Mouse (Mus musculus) stomach, postnatal 0 days (tissue): ENCODE measurements around the gene Ncan. TPM values are rescaled to one million over a fixed set of nuclear protein-coding genes. Genes with fewer than 3 reads are reported as not detected.

ENCODE experiments used
- ATAC-seq: fragments of 200-750 bp; cut with Nextera tagmentation; 2 replicates; pipeline ENCODE4 v1.8.0; 2017; ENCODE audit not compliant: low FRiP score, low TSS enrichment
- DNase-seq: peaks from one replicate; pipeline ENCODE4 v3.0.0-alpha.2; 2016; ENCODE audit warnings: low spot score
- H3K27ac ChIP-seq: fragments of 300-500 bp; sonication (generic); replicated peaks from 2 replicates; pipeline ENCODE4 v1.5.1; 2014; ENCODE audit warnings: mild to moderate bottlenecking, control low read depth
- H3K27me3 ChIP-seq: fragments of 300-500 bp; sonication (generic); 2 replicates; pipeline ENCODE4 v1.6.1; 2014; ENCODE audit warnings: low read length; ENCODE audit not compliant: control insufficient read depth, insufficient read depth
- H3K36me3 ChIP-seq: fragments of 300-500 bp; sonication (generic); 2 replicates; pipeline ENCODE4 v1.6.1; 2014; ENCODE audit warnings: low read length, mixed read lengths; ENCODE audit not compliant: control insufficient read depth, insufficient read depth
- H3K4me1 ChIP-seq: fragments of 300-500 bp; sonication (generic); replicated peaks from 2 replicates; pipeline ENCODE4 v1.6.1; 2014; ENCODE audit warnings: antibody characterized with exemption; ENCODE audit not compliant: control insufficient read depth, insufficient read depth
- H3K4me2 ChIP-seq: fragments of 300-500 bp; sonication (generic); replicated peaks from 2 replicates; pipeline ENCODE4 v1.6.1; 2014; ENCODE audit warnings: low read depth, mild to moderate bottlenecking, control low read depth, moderate library complexity
- H3K4me3 ChIP-seq: fragments of 300-500 bp; sonication (generic); 2 replicates; pipeline ENCODE4 v1.5.1; 2014; ENCODE audit warnings: low read depth, low read length, control low read depth
- H3K9ac ChIP-seq: fragments of 300-500 bp; sonication (generic); 2 replicates; pipeline ENCODE4 v1.6.1; 2014; ENCODE audit warnings: mild to moderate bottlenecking, low read length, control low read depth, mixed read lengths
- H3K9me3 ChIP-seq: fragments of 300-500 bp; sonication (generic); 2 replicates; pipeline ENCODE4 v1.6.1; 2016; ENCODE audit warnings: low read length; ENCODE audit not compliant: control insufficient read depth
- CTCF ChIP-seq: IDR thresholded peaks from 2 replicates; pipeline ENCODE4 v1.5.1; 2016; ENCODE audit warnings: antibody characterized with exemption, low read depth, mild to moderate bottlenecking, moderate library complexity
- EP300 ChIP-seq: optimal IDR thresholded peaks from 2 replicates; pipeline ENCODE3; 2016; ENCODE audit warnings: antibody characterized with exemption
- WGBS: fragments of 180-500 bp; shearing (Covaris S2); extraction: QIAGEN DNeasy Blood & Tissue Kit; methylation state at CpG from one replicate; pipeline ENCODE4 v1.1.7; 2014; 5-methylcytosine and 5-hydroxymethylcytosine counted together
- polyA plus RNA-seq: library from polyadenylated mRNA; unstranded; fragments of >200 nt; fragmentation: Nextera tagmentation; extraction: Ambion mirVana; gene quantifications from 2 replicates; pipeline ENCODE4 v1.2.1, GENCODE M21; 2015

The Ncan gene
- polyA plus RNA-seq, 1 experiment from 2014 or later: 0.17 TPM

DNA sequence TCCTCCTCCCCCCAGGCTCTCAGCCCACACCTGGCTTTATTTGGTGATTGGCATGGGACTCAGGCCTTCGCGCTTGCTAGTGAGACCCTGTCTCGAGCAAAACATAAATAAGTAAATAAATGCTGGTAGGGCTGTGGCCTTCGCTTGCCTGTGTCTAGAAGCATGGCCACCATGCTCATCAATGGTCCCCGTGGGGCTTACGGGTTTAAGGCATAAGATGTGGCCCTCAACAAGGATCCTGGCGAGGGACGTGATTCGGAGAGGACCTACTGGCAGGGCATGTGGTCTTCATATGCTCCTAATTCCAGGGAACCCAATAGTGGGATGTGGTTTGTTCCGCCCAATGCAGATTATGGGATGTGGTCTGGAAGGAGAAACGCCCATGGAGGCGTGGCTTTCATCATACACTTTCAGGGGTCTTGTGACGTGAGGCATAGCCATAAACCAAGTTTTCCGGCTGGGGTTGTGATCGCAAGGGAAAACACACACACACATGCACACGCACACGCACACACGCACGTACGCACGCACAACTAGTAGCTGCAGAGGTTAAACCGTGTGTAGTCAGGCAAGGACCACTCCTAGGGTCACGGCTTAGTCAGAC lies 9.4 kb downstream of the Ncan start:
- Histone ChIP-seq H3K4me3 (no peak overlapping the region), H3K4me1 (no peaks in the 10 kb centered on the region), H3K4me2 (no peak overlapping the region), H3K27me3 (peaks cover 13% of the 10 kb centered on the region; the same call in 1 of the 2 replicates), H3K27ac (no peak overlapping the region), H3K9me3 (no peaks in the 10 kb centered on the region), H3K9ac (no peak overlapping the region), H3K36me3 (no peaks in the 10 kb centered on the region)
- 48% methylated on average over 23 of the region's 23 CpGs for WGBS
- DNase-seq (no peak), ATAC-seq (peak; percentile 57; the same call in 1 of the 2 replicates)
- TF ChIP-seq EP300 (no peak), CTCF (no peak)

GRCm38 (mm10) chr8:70110451-70110850 lies 10.2 kb downstream of the Ncan start:
- Histone ChIP-seq H3K9ac (no peak overlapping the region), H3K9me3 (no peaks in the 10 kb centered on the region), H3K4me3 (no peak overlapping the region), H3K27me3 (peaks cover 13% of the 10 kb centered on the region; the same call in 1 of the 2 replicates), H3K4me1 (no peaks in the 10 kb centered on the region), H3K36me3 (no peaks in the 10 kb centered on the region), H3K27ac (no peak overlapping the region), H3K4me2 (no peak overlapping the region)
- 74% methylated on average over 2 of the region's 2 CpGs for WGBS
- ATAC-seq: no peak
- TF ChIP-seq EP300 (no peak), CTCF (no peak)
- no peak for DNase-seq

- no peak overlapping the region for H3K4me2 ChIP-seq
- no peak overlapping the region for H3K27ac ChIP-seq
- 71% methylated on average over 7 of the region's 7 CpGs for WGBS
- H3K4me1 ChIP-seq: no peaks in the 10 kb centered on the region
- no peak for TF ChIP-seq CTCF
- TF ChIP-seq EP300: no peak
- H3K27me3 ChIP-seq: no peaks in the 10 kb centered on the region
- H3K9me3 ChIP-seq: no peaks in the 10 kb centered on the region
- H3K36me3 ChIP-seq: no peaks in the 10 kb centered on the region
- H3K4me3 ChIP-seq: no peak overlapping the region
- ATAC-seq: no peak
- no peak for DNase-seq
- no peak overlapping the region for H3K9ac ChIP-seq
Observed at GRCm38 (mm10) chr8:70104922-70105321, 15.8 kb downstream of the Ncan start.

- no peaks in the 10 kb centered on the region for H3K9me3 ChIP-seq
- TF ChIP-seq CTCF (peak; percentile 77), EP300 (no peak)
- no peak overlapping the region for H3K4me3 ChIP-seq
- DNase-seq: peak; percentile 41
- WGBS: 16% methylated on average over 6 of the region's 6 CpGs
- peak; percentile 63; the same call in 1 of the 2 replicates for ATAC-seq
- no peak overlapping the region for H3K9ac ChIP-seq
- no peak overlapping the region for H3K4me2 ChIP-seq
- H3K27me3 ChIP-seq: no peaks in the 10 kb centered on the region
- H3K27ac ChIP-seq: no peak overlapping the region
- no peaks in the 10 kb centered on the region for H3K36me3 ChIP-seq
- no peaks in the 10 kb centered on the region for H3K4me1 ChIP-seq
Observed at GRCm38 (mm10) chr8:70104506-70104905, 16.2 kb downstream of the Ncan start.

GRCm38 (mm10) chr8:70100241-70100640 lies 20.4 kb downstream of the Ncan start:
- no peak overlapping the region for H3K9ac ChIP-seq
- ATAC-seq: no peak
- no peaks in the 10 kb centered on the region for H3K27me3 ChIP-seq
- no peak for TF ChIP-seq EP300
- no peak for TF ChIP-seq CTCF
- 78% methylated on average over 8 of the region's 8 CpGs for WGBS
- H3K36me3 ChIP-seq: no peaks in the 10 kb centered on the region
- no peaks in the 10 kb centered on the region for H3K4me1 ChIP-seq
- H3K4me2 ChIP-seq: no peak overlapping the region
- no peak overlapping the region for H3K27ac ChIP-seq
- no peak overlapping the region for H3K4me3 ChIP-seq
- no peak for DNase-seq
- no peaks in the 10 kb centered on the region for H3K9me3 ChIP-seq

- DNase-seq: no peak
- no peak overlapping the region for H3K9ac ChIP-seq
- H3K4me1 ChIP-seq: no peaks in the 10 kb centered on the region
- WGBS: 63% methylated on average over 8 of the region's 8 CpGs
- H3K27me3 ChIP-seq: no peaks in the 10 kb centered on the region
- ATAC-seq: no peak
- no peak overlapping the region for H3K27ac ChIP-seq
- no peak overlapping the region for H3K4me3 ChIP-seq
- no peaks in the 10 kb centered on the region for H3K9me3 ChIP-seq
- TF ChIP-seq CTCF (no peak), EP300 (no peak)
- H3K4me2 ChIP-seq: no peak overlapping the region
- H3K36me3 ChIP-seq: no peaks in the 10 kb centered on the region
Observed at GRCm38 (mm10) chr8:70099276-70099675, 21.4 kb downstream of the Ncan start.
